Mouse (Mus musculus): ENCODE data around the gene 4933406M09Rik.

The 4933406M09Rik gene

DNA sequence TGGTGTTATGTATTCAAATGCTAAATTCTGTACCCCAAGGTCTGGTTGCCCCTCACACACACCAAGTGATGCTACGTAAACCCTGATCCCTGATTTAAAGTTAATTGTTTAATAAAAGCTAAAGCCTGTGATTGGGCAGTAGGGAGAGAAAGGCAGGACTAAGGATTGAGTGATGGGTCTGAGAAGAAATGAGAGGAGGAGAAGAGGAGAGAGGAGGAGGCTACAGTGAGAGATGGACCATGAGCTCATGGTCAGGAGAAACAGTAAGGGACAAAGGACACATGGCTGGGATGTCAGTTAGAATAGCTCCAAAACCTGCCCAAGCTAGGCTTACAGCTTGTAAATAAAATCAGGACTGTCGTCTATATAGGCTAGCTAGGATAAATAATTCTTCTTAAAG is 4.7 kb upstream of the 4933406M09Rik start:
- no peak for DNase-seq (ENCODE audit: low spot score in 2 of 2)

- DNase-seq (ENCODE audit: low spot score in 2 of 2) = peak in 1 of 2 experiments; percentile 34
Measured at GRCm38 (mm10) chr1:134381795-134382625, 3.7 kb upstream of the 4933406M09Rik start.

GRCm38 (mm10) chr1:134384581-134384980 is 1.2 kb upstream of the 4933406M09Rik start:
- DNase-seq (ENCODE audit: low spot score in 2 of 2) = no peak

DNA sequence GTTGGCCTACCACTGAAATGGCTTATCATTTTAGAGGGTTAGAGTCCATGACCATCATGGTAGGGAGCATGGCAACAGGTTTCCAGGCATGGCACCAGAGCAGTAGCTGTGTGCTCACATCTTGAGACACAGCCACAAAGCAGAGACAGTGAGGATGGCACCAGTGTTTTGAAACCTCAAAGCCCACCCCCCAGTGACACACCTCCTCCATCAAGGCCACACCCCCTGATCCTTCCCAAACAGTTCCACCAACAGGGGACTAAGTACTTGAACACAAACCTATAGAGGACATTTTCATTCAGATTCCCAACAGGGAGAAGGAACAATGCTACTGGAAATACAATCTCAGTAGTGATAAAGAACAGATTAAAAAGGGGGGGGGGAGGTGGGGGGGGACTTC is 564 bp upstream of the 4933406M09Rik start:
- no peak for DNase-seq (ENCODE audit: low spot score in 2 of 2)

DNA sequence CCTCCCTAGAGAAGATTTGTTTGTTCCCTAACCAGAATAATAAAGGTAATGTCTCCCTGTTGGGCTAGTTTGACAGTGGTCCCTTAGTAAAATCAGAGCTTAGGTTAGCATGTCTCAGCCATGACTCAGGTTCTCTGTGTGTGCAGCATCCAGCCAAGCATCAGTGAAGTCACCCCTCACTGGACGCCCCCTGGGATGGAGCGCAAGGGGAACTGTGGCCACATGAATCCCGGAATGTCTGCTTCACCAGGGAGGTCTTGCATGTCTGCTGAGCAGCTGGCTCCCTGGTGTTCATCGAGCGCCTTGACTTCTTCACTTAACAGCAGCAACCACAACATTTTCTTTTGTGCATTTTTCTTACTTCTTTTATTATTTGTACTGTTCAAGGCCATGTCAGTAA is 8.1 kb downstream of the 4933406M09Rik start:
- DNase-seq (ENCODE audit: low spot score in 2 of 2) = no peak

- DNase-seq (ENCODE audit: low spot score in 2 of 2) = no peak
Measured at GRCm38 (mm10) chr1:134398210-134398609, 12.5 kb downstream of the 4933406M09Rik start.

GRCm38 (mm10) chr1:134399735-134400134 is 14.0 kb downstream of the 4933406M09Rik start:
- DNase-seq (ENCODE audit: low spot score in 2 of 2) = no peak

DNA sequence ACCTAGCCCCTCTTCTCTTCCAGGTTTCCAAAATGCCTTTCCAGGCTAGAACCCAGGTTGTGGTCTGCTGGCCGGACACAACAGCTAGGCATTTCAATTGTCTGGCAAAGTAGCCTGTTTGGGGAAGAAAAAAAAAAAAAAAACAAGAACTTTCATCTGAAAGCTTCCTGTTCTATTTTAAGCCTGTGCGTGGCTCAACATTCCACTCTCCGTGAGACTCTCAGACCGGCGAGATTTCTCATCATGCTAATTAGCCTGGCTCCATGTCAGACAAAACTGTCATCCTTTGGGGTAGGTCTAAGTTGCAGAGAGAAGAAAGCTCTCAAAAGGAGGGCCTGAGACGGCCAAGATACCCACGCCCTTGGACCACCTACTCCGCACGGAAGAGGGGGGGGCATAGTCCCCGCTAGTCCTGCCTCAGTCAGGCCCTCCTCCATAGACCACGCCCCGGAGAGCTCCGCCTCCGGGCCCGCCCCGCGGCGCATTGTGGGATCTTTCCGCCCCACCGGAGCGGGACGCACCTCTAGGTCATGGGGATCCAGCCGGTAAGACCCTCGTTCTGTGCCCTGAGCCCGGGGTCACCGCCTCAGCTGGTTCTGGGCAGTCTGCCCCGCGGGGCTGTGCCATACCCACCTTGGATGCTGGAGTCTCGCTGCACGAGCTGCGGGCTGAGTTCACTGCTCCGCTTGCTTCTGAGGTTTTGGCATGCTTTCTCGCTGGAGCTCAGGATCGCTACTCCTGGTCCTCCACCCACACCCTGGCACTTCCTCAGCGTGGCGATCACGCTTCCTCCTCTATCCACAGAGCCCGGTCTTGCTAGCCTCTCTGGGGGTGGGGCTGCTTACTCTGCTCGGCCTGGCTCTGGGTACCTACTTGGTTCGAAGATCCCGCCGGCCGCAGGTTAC is 20.0 kb downstream of the 4933406M09Rik start, which contains the start of gene Cyb5r1:
Gene Cyb5r1 (plus strand): TSS at position 51 of the 905 bp plus-strand sequence.
- peak in 1 of 2 experiments; percentile 71 for DNase-seq (ENCODE audit: low spot score in 2 of 2)

DNA sequence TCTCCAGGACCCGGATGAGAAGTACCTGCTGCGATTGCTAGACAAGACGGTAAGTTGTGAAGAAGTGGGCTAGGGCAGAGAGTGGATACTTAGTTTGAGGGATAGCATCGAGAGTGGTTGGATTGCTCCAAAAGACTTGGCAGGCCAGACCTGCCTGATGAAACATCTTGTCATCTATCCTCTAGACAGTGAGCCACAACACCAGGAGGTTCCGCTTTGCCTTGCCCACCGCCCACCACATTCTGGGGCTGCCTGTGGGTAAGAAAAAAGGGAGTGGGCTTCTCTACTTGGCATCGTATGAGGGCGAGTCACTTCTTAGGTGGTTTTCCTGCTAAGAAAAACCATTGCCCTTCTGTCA is 20.7 kb downstream of the 4933406M09Rik start:
- DNase-seq (ENCODE audit: low spot score in 2 of 2) = no peak

GRCm38 (mm10) chr1:134408080-134408479 is 22.3 kb downstream of the 4933406M09Rik start:
- DNase-seq (ENCODE audit: low spot score in 2 of 2) = no peak

- no peak for DNase-seq (ENCODE audit: low spot score in 2 of 2)
Measured at GRCm38 (mm10) chr1:134411706-134412629, 26.2 kb downstream of the 4933406M09Rik start.

DNA sequence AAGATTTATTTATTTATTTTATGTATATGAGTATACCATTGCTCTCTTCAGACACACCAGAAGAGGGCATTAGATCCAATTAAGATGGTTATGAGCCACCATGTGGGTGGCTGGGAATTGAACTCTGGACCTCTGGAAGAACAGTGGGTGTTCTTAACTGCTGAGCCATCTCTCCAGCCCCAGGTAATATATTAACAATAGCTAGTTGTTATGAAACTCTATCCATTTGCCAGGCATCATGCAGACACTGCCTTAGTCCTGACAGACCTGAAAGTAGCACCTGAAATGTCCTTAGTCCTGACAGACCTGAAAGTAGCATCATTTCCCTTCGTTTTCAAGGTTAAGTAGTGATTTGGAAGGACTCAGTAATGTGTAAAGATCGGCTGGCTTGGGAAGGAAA is 28.3 kb downstream of the 4933406M09Rik start:
- DNase-seq (ENCODE audit: low spot score in 2 of 2) = no peak

- DNase-seq (ENCODE audit: low spot score in 2 of 2) = no peak
Measured at GRCm38 (mm10) chr1:134414501-134415167, 28.9 kb downstream of the 4933406M09Rik start.

DNA sequence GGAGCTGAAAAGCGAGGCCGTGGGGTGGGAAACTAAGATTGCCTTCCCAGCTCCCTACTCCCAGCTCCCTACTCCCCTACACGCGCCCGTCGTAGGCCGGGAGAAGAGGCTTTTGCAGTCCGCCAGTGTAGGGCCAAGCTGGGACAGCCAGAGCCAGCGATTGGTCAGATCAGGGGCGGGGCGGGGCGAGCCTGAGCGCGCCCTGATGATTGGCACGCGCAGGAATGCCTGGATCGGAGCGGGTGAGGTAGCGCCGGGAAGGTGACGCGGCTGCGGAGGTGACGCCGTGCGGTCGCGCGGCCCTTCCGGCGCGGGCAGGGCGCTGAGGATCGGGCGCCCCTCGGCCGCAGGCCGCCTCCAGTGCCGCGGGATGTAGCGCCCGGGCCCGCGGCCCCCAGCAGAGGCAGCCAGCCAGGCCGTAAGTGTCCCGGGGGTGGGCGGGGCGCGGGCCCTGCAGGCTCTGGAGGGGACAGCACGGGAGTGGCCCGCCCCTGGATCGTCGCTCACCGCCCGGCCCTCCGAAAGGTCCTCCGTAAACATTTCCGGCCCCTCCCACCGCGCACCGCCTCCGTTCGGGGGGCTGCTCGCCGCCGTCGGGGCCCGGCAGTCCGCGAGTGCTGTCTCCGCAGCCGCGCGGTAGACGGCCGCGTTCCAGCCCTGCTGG is 29.6 kb downstream of the 4933406M09Rik start, which contains the start of gene Adipor1:
Gene Adipor1 (plus strand): TSS at position 211 of the 664 bp plus-strand sequence.
- DNase-seq (ENCODE audit: low spot score in 2 of 2) = peak; percentile 95 to 98

DNA sequence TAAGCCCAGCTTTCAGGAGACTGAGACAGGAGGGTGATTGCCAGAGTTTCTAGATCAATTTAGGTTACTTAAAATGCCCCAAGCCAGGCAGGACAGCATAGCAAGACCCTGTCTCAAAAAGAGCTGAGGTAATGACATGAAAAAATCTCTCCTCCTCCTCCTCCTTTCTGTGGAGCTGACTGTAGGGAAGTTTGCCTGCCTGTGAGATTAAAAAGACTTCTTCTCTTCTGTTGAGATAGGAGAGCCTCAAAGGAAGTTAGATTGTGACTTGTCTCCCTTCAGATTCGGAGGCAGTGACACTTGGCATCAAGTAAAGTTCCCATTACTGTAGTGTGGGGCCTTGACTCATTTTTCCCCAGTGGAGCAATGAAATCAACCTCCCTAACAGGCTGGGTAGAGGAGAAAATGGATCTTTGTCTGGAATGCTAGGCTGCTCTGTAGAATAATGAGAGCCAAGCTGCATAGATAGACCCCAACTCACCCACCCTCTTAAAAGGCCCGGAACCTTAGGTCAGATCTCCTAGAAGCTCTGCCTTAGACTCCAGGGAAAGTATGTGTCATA is 32.8 kb downstream of the 4933406M09Rik start:
- no peak for DNase-seq (ENCODE audit: low spot score in 2 of 2)

DNA sequence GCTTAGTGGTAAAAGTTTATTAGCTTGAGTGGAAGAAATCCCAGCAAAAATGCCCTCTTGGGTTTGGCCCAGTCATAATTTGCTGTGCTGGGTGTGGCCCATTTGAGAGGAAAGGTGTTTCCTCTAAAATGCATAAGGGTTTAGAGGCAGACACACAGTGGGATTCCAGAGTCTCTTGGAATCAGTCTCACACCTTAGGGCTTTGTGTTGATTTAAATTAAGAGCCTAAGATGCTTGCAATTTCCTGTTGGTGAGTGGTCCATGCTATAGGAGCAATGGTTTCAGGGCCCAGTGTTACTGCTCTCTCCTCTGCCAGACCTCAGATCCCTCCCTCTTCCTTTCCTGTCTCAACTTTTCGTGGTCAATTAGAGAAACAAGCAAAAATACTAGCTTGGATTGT is 33.4 kb downstream of the 4933406M09Rik start:
- no peak for DNase-seq (ENCODE audit: low spot score in 2 of 2)

- DNase-seq (ENCODE audit: low spot score in 2 of 2) = no peak
Measured at GRCm38 (mm10) chr1:134419751-134420458, 34.2 kb downstream of the 4933406M09Rik start.

DNA sequence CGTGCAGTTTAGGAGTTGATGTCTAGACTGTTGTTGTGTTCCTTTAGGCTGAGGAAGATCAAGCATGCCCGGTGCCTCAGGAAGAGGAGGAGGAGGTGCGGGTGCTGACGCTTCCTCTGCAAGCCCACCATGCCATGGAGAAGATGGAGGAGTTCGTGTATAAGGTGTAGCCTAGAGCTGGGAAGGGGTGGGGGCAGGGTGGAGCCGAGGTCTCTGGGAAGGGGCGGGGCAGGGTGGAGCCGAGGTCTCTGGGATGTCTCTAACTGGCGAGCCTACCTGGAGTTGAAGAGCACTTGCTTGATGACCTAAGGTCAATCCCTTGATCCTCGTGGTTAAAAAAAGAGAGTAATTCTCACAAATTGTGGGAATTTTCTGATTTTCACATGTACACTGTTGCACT is 38.2 kb downstream of the 4933406M09Rik start:
- no peak for DNase-seq (ENCODE audit: low spot score in 2 of 2)

- DNase-seq (ENCODE audit: low spot score in 2 of 2) = no peak
Measured at GRCm38 (mm10) chr1:134426289-134426688, 40.5 kb downstream of the 4933406M09Rik start.

Measured in left cerebral cortex, adult 9 months (tissue).